Mouse (Mus musculus): ENCODE measurements around the gene Klhdc2.
A peak's percentile ranks its signal among the peaks of the same experiment; 100 is the strongest.

Klhdc2 gene

GRCm38 (mm10) chr12:69296511-69297410 lies at the start of gene Klhdc2:
TSS of gene Klhdc2 (plus strand) at chr12:69296681.
- peak; percentile 74 to 85 for DNase-seq (ENCODE audit: low spot score in 2 of 2)

- DNase-seq (ENCODE audit: low spot score in 2 of 2), result no peak
Observed at GRCm38 (mm10) chr12:69249766-69250165, 46.7 kb upstream of the Klhdc2 start.

- no peak for DNase-seq (ENCODE audit: low spot score in 2 of 2)
Observed at GRCm38 (mm10) chr12:69250756-69251155, 45.7 kb upstream of the Klhdc2 start.

- no peak for DNase-seq (ENCODE audit: low spot score in 2 of 2)
Observed at GRCm38 (mm10) chr12:69253806-69254205, 42.7 kb upstream of the Klhdc2 start.

GRCm38 (mm10) chr12:69257836-69258235 lies 38.6 kb upstream of the Klhdc2 start:
- no peak for DNase-seq (ENCODE audit: low spot score in 2 of 2)

- DNase-seq (ENCODE audit: low spot score in 2 of 2), result no peak
Observed at GRCm38 (mm10) chr12:69262251-69262650, 34.2 kb upstream of the Klhdc2 start.

- no peak for DNase-seq (ENCODE audit: low spot score in 2 of 2)
Observed at GRCm38 (mm10) chr12:69265031-69265430, 31.4 kb upstream of the Klhdc2 start.

GRCm38 (mm10) chr12:69267956-69268632 lies 28.4 kb upstream of the Klhdc2 start:
- no peak for DNase-seq (ENCODE audit: low spot score in 2 of 2)

GRCm38 (mm10) chr12:69268956-69269355 lies 27.5 kb upstream of the Klhdc2 start:
- DNase-seq (ENCODE audit: low spot score in 2 of 2), result no peak

- DNase-seq (ENCODE audit: low spot score in 2 of 2), result no peak
Observed at GRCm38 (mm10) chr12:69279931-69280469, 16.5 kb upstream of the Klhdc2 start.

- DNase-seq (ENCODE audit: low spot score in 2 of 2), result no peak
Observed at GRCm38 (mm10) chr12:69280915-69281314, 15.6 kb upstream of the Klhdc2 start.

- no peak for DNase-seq (ENCODE audit: low spot score in 2 of 2)
Observed at GRCm38 (mm10) chr12:69283146-69283545, 13.3 kb upstream of the Klhdc2 start.

GRCm38 (mm10) chr12:69287535-69287934 lies 8.9 kb upstream of the Klhdc2 start:
- DNase-seq (ENCODE audit: low spot score in 2 of 2), result no peak

- DNase-seq (ENCODE audit: low spot score in 2 of 2), result no peak
Observed at GRCm38 (mm10) chr12:69288699-69289098, 7.8 kb upstream of the Klhdc2 start.

- no peak for DNase-seq (ENCODE audit: low spot score in 2 of 2)
Observed at GRCm38 (mm10) chr12:69292401-69292800, 4.1 kb upstream of the Klhdc2 start.

GRCm38 (mm10) chr12:69293815-69294214 lies 2.7 kb upstream of the Klhdc2 start:
- no peak for DNase-seq (ENCODE audit: low spot score in 2 of 2)

- no peak for DNase-seq (ENCODE audit: low spot score in 2 of 2)
Observed at GRCm38 (mm10) chr12:69294936-69295335, 1.5 kb upstream of the Klhdc2 start.

GRCm38 (mm10) chr12:69295651-69296050 lies 830 bp upstream of the Klhdc2 start:
- no peak for DNase-seq (ENCODE audit: low spot score in 2 of 2)

- peak in 1 of 2 experiments; percentile 16 for DNase-seq (ENCODE audit: low spot score in 2 of 2)
Observed at GRCm38 (mm10) chr12:69297411-69298150, 1.1 kb downstream of the Klhdc2 start.

GRCm38 (mm10) chr12:69298281-69298680 lies 1.8 kb downstream of the Klhdc2 start:
- no peak for DNase-seq (ENCODE audit: low spot score in 2 of 2)

- DNase-seq (ENCODE audit: low spot score in 2 of 2), result peak; percentile 15 to 66
Observed at GRCm38 (mm10) chr12:69299231-69299630, 2.8 kb downstream of the Klhdc2 start.

GRCm38 (mm10) chr12:69299831-69300230 lies 3.4 kb downstream of the Klhdc2 start:
- DNase-seq (ENCODE audit: low spot score in 2 of 2), result no peak
